Mouse (Mus musculus) layer of hippocampus, postnatal 10 days (tissue): ENCODE results near the gene Fam107a. TPM values are rescaled to one million over a fixed set of nuclear protein-coding genes. Genes with fewer than 3 reads are reported as not detected.
"Not testable (repeated sequence)": the region's sequence is repeated elsewhere in the genome, so short reads cannot be mapped to it uniquely, and the experiment has no call there.

Source experiments
- DNase-seq, 2 experiments: peaks; one replicate each; pipeline ENCODE4 v3.0.0; 2021; ENCODE audit warnings: low spot score in 2 of 2
- total RNA-seq, 2 experiments: library from RNA; stranded (reverse); gene quantifications; 2 replicates each; pipeline ENCODE4 v1.2.3; 2021

Fam107a gene
- total RNA-seq, 2 experiments from 2014 or later, result 80.4 to 105 TPM

DNA sequence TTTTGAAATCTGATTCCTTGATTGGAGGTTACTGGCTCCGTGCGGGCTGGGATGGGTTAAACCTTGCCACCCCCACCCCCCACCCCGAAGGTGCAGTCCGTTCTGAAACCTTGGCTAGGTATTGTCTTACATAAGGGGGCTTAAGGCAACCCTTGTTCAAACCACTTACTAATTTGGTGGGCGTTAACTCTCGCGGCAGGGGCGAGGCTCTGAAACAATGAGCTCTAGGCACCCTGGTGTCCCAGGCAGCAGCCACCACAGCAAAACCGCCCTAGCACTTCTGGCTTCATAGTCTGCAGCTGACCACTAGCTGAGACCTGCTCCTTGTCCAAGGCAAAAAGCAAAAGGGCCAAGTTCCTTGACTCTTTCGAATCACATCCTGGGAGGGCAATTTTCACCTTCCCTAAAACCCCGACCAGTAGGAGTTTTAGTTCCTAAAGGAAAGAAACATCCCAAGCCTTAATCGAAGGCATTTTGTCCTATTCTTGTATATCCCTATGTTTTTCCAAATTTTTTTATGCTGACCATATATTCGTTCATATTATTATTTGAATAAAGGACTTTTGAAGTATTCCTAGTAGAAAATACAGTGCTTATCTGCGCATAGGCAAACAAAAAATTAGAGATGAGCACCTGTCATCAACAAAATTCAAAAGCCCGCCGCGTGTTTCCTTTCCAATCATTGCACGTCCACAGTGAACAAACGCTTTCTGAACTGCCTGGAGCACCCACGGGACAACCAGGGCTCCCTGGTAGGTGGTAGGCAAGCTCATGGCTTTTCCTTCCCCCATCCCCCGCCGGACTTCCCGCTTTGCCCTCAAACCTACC, 1.2 kb downstream of the Fam107a start:
- no peak for DNase-seq

DNA sequence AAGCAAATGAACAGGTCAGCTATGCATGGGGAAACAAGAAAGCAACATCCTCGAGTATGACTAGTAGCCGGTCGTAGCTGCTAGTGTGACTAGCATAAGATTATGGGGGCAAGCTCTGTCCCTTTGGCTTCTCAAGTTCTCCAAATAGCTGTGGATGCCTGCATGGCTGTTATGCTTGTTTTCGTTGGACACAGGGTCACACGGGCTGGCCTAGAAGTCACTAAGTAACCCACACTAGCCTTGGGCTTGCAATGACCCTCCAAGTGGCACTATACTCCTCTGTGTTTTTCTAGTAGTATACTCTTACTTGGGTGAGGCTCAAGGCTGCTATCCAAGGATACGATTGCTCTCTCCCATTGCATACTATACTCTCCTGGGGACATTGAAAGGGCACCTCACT, 2.7 kb downstream of the Fam107a start:
- DNase-seq, result no peak

DNA sequence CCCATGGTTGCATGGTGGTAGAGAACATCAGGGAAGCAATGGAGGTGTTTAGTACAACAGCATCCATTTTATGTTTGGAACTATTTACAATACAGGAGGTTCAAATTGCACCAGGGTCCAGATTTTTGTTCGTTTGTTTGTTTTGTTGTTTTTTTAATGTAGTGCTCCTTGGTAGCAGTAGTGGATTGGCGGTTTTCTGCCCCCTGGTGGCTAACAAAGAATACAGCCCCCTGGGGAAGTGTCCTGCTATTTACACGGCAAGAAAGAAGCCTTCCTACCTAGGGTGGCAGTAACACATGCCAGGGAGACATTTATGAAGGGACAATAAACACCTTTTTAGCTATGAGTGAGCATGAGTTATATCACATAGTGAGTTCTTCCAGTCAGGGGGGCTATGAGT, 3.3 kb downstream of the Fam107a start:
- peak in 1 of 2 experiments; percentile 59 for DNase-seq

DNA sequence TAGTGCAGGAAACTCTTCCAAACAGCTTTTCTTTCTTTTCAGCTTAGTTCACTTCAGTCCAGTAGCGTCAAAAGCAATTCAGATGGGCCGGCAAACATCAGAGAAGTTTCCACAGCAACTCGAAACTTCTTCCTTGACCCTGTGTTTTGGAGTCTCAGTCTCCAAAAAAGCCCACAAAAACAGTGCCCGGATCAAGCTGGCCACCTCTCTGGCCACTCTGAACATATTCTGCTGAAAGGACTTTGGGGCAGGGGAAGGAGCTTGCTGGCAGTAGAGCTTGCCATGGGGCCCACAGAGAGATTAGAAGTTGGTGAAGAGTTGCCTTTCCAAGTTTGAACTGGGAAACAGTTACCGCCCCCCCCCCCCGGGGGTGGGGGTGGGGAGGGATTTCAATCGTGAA, 3.9 kb downstream of the Fam107a start:
- peak in 1 of 2 experiments; percentile 41 for DNase-seq

DNA sequence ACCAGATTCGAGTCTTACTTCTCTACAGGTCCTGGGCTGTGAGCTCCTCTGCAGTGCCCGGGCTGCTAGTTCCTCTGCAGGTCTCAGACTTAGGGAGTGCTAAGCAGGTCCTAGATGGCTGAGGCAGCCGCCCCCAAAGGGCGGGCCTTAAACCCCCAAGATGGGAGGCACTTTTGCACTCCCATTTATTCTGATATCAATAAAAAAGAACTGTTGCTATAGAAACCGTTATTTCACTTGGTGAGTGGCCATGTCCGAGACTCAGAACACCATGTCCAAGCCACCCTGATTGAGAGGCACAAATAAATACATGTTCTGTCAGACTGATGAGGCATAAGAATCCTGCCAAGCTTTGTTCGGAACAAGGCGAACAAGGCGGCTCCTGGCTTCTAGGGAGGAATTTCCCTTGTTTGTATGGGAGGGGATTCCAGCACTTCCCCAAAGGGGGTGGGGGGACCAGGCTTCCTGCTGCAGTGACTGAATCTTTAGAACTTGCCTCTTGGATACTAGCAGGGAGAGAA, 8.1 kb downstream of the Fam107a start:
- DNase-seq, result peak in 1 of 2 experiments; percentile 56

DNA sequence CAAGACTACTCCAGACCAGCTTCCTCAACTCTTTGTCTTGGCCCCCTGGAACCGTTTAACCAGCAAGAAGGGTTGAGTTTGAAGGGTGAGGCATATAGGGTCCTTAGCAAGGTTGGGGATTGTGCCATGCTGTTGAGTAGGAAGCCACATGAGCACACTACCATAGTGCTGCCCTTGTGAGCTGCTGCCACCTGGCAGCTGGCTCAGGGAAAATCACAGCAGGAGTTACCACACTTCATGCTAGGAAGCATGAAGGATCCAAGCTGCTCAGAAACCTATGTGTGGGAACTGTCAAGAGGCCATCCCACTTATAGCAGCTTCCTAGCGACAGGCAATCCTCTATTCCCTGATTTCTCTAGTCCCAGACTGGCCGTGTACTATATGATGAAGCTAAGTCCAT, 9.2 kb downstream of the Fam107a start:
- no peak for DNase-seq

DNA sequence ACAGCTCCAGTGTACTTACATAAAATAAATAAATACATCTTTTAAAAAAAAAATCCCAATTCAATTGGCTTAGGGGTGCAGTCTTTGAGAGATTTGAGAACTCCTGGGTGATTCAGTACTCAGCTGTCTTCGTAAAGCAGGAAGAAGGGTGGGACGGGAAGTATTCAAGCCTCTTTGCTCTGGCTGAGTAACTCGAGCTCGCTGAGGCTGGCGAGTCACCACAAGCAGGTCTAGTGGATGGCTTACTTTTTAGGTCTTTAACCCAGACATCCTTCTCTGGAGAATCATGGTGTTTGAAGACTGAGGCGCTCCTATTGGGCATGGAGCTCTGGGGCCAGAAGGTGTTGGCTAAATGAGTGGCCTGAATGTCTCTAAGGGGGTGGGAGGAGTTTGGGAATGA, 10.9 kb downstream of the Fam107a start:
- no peak for DNase-seq

DNA sequence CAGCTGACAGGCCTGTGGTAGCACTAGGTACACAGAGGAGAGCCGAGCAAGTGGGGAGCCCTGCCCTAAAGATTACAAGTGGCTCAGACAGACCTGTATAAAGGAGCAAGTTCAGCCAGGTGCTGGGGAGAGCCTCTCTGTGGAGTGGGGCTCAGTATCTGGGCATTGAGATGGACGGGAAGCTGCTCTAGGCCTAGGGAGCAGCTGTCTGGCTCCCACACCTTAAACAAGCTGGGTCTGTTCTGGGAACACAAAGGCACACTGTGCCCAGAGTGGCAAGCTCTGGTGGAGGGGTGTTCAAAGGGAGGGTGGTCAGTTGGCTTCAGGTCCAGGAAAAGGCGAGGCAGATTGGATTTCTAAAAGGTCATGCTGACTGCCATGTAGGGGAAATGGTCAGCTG, 12.8 kb downstream of the Fam107a start:
- DNase-seq, result no peak

DNA sequence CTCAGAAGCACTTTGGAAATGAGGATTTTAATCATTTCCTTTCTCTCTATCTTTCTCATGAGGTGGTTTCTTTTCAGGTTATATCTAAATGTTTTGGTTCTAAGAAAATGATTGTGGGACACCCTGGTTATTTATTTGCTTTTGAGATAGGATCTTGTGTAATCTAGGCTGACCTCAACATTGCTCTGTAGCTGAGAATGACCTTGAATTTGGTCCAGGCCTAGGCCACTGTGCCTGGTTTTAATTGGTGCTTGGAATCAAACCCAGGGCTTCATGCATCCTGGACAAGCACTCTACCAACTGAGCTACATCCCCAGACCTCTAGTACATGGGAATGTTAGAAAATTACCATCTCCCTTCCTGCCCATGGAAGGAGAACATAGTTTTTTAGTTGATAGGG, 13.7 kb downstream of the Fam107a start:
- DNase-seq, result no peak

DNA sequence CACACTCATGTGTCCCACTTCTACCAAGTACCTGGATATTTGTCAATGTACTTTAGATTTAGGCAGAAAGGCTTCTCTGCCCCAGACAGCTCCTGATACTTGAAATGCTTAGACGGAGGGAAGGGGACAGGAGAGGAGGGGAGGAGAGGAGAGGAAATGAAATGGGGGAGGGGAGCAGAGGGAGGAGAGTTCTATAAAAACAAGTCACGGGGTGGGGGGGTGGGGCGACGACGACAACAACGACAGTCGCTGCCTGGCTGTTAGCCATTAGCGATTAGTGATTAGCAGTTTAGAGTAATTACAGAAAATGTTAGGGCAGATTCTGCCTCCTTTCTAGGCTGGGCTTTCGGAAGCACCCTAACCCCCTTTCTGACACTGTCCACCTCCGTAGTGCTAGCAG, 15.1 kb downstream of the Fam107a start:
- no peak for DNase-seq

DNA sequence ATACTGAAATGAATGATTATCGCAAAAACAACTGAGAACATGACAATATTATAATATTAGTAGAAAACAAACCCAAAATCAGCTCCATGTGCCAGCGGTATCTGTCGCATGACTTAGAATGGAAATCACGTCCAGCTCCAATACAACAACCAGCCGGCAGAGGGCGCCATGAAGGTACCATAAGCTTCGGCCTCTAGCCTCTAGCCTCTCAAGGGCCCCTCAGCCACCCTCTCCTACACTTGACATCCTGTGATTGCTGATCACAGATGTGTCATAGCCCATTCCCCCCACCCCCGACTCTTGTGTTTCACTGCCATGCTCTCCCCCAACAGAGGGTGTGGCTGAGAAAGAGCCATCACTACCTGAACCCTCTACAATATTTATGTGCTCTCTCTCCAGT, 17.5 kb downstream of the Fam107a start:
- peak; percentile 52 to 68 for DNase-seq

DNA sequence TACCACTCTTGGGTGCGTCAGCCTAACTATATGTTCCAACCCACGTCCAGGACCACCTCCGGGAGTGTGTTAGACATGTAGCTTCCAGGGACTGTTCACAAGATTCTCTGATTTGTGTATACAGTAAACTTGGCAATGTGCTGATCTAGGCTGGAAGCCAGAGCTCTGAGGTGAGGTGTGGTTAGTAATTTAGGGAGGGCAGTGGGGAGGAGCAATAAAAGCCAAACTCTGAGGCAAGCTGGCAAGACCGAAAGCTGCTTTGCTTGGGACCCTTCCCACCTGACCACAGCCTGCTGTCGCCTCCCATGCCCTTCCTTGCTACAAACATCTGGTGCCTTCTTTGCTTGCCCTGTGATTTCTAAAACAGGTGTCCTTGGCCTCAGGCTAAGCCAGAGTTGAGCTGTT, 19.9 kb downstream of the Fam107a start:
- DNase-seq, result no peak

DNA sequence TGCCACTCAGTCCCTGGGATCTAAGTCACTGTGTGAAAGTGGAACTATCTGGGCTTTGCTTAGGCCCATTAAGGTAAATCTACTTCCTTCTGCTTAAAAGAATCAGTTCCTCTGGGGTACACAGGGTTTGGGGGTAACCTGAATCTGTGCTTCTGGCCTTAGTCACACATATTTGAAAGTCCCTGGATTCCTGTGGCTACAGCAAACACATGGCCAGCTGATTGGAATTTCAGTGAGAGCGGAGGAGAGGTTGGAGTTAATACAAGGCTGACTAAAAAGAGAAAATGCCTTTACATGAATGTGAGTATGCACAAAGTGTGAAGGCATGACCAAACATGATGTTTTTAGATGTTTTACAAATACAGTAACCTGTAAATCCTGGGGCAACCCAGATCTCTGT, 23.6 kb downstream of the Fam107a start:
- DNase-seq, result no peak

DNA sequence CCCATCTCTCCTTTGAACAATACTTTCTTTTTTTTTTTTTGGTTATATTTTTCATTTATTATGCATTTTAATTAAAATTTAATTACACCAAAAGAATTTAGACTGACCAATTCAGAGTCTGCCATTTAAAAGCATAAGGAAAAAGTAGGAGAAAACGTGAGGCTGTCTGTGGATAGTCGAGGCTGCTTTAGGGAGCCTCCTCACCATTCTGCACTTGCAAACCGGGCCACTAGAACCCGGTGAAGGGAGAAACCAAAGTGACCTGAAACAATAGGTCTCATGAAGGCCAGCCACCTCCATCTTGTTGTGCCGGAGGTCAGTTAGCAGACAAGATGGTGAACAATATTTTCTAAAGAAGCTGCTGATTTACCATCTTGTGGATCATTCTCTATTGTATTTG, 31.2 kb downstream of the Fam107a start:
- DNase-seq, result not testable (repeated sequence)

DNA sequence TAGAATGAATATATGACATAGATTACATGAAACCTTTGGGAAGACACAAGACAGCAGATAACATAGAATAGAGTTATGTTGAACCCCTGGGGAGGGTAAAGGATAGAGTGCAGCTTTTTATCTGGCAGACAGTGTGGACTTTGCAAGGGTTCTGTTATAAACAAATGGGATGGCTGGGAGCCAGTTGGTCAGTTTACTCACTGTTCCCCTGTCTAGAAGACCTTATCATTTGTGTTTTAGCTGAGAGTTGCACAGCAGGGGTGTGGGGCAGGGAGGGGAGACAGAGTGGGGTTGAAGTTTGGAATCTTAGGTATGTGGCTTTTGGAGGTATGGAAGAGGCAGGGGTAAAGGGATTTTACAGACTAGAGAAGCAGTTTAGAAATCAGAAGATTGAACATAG, 34.0 kb downstream of the Fam107a start:
- no peak for DNase-seq

DNA sequence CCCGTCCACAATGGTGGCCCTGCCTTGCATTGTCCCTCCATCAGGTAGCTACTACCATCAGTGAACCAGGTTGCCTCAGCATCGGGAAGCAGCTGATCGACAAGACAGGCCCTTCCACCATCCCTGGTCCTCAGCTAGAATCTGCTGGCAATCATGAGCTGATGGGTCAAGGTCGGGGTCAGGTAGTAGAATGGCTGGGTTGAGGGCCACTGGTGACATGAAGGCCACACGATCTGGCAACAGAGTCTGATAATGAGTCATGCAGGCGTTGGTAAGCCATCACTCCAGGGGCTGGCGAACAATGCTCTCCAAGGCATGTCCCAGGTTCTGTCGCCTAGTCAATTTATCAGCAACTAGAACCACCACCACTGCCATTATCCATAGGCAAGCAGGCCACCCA, 46.5 kb downstream of the Fam107a start:
- DNase-seq, result not testable (repeated sequence)

DNA sequence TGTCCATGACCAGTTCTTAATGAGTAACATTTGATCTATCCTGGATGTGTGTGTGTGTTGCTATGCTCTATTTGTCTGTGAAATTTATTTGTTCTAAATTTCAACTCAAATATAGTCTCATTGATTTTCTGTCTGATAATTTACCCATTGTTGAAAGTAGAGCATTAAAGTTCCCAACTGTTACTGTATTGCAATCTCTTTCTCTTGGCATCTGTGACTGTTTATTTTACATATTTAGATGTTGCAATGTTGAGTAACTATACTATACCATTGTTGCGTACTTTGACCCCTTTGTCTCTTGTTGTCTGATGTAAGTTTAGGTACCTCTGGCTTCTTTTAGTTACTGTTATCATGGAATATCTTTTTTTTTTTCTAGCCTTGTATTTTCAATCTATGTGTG, 53.4 kb downstream of the Fam107a start:
- no peak for DNase-seq

DNA sequence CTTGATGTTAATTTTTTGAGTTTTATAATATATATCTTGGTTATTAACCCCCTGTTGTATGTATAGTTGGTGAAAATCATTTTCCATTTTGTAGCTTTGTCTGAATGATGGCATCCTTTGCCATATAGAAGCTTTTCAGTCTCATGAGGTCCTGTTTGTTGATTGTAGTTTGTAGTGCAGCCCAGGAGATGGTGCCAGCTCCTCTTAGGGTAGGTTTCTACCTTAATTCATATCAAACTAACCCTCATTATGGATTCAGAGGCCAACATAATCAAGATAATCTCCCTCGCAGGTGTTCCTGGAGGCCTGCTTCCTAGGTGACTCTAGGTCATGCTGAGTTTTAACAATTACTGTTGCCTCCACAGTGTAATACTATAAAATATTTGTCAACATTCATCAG, 55.6 kb downstream of the Fam107a start:
- no peak for DNase-seq

DNA sequence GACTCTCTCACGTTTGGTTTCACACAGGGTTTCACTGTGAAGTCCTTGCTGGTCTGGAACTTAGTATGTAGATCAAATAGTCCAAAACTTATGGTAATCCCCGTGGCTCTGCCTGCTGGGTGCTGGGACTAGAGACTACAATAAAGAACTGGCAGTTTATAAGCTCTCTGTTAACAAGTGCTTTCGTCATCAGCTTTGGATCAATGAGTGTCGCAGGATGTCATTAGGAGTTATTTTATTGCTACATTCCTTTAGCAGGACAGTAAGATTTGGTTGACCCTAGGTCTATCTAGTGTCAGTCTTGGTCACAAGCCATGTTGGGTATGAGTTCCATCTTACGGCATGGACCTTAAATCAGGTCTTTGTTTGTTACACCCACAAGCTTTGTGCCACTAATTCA, 57.6 kb downstream of the Fam107a start:
- no peak for DNase-seq

DNA sequence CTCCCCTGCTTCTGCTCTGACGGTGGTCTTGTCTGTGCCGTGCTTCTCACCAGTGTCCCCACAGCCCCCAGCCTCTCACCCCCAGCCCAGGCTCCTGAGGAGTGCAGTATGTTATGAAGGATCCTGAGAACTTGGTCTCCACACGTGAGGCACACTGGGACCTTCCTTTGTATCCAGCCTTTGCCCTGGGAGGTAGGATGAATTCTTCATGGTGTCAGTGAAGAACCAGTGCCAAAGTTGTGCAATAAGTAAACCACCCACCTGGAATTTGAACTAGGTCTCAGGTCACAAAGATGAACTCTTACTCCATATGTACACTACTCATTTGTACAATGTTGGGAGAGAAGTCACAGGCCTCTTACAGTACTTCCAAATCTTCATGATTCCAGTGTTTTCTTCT, 58.7 kb downstream of the Fam107a start, which contains the start of gene Acox2:
Gene Acox2 (minus strand): TSS at position 188 of the 400 bp plus-strand sequence.
- DNase-seq, result no peak

DNA sequence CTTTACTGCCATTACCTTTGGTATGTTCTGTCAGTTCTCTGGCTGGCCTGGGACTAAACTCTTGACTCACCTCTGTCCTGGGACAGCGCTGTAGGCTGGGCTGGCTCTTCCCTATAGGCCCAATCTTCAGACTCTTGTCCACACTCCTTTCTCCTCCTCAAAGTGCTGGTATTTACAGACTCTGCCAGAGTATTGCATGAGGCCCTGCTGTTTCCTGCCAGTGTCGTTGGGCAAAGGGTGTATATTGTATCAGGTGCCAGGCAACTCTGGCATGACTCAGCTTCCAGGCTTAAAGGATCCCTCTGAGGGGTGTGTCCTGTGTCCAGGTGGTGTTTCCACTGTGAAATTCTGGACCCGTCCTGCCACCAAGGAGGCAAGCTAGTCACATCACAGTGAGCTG, 59.1 kb downstream of the Fam107a start:
- no peak for DNase-seq

DNA sequence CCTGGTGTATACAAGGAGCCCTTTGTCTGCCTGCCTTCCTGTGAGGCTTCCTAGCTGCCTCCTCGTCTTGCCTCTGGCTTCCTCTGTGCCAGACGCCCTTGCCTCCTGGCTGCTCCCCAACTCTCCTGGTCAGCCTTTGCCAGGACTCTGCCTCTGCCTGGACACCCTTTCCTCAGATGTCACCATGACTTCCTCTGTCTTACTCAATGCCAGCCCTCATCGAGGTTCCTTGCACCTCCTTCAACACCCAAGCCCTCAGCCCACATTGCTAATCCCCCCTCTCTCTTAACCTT, 59.5 kb downstream of the Fam107a start:
- DNase-seq, result peak in 1 of 2 experiments; percentile 34
